Mouse (Mus musculus) B cell, adult 2 months (primary cell): ENCODE data around the gene Il9r.

Experiments
- DNase-seq, 2 experiments: peaks; one replicate each; pipeline ENCODE4 v3.0.0; 2022

Il9r gene

GRCm38 (mm10) chr11:32200075-32200601, at the start of gene Il9r:
Gene Il9r, minus strand, starts transcription at chr11:32200279.
- no peak for DNase-seq

DNA sequence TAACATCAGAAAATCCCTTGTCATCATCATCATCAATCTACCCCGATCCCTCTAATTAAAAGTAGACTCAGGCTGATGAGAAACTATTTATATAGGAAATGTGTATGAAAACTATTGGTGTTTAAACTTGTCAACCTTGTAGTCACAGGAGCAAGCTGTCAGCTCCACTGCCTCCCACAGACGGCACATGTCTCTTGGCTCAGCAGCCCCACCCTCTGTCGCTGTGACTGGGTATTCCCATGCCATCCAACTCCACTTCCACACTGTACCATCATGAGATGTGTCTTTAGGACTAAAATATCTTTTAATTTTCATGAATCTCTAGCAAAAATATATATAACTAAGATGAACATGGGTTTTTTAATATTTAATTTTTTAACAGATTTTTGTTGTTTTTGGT, 48.3 kb upstream of the Il9r start:
- no peak for DNase-seq

DNA sequence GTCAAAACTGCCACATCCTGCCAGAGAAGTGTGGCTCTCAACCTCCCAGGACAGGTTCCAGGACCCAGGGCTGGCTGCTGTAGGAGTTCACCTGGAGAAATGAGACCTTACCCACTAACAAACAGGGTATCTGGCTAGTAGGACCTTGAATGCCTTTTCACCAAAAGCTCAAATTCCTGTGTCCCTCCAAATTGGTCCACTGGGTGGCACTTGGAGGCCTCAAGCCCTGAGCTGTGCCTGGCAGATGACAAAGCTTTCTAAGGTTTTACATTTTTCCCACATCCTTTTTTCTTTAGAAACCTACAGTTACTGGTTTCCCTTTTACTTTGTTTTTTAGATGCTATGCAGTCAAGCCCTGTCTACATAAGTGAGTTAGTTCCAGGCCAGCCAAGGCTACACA, 47.0 kb upstream of the Il9r start:
- no peak for DNase-seq

- no peak for DNase-seq
These were observed 45.5 kb upstream of the Il9r start for GRCm38 (mm10) chr11:32245614-32246013.

DNA sequence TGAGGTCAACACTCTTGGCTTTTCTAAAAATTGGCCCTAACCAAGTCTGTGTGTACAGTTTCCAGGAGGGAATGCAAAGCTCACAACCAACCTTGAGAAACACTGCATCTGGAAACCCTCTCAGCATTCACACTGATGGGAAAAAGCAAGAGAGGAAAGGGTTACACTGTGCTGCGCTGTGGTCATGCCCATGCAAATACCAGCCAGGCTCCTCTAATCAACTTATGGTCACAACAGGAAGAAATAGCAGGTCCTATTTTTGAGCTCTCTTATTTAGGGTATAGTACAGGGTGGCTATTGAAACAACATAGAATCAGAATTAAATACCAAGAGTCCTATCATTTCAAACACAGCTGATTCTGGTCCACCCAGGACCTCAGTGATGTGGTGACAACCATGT, 44.5 kb upstream of the Il9r start:
- no peak for DNase-seq

GRCm38 (mm10) chr11:32244064-32244463, 44.0 kb upstream of the Il9r start:
- DNase-seq = no peak

- DNase-seq = no peak
These were observed 43.3 kb upstream of the Il9r start for GRCm38 (mm10) chr11:32243205-32243955.

GRCm38 (mm10) chr11:32242209-32242608, 42.1 kb upstream of the Il9r start:
- DNase-seq = no peak

DNA sequence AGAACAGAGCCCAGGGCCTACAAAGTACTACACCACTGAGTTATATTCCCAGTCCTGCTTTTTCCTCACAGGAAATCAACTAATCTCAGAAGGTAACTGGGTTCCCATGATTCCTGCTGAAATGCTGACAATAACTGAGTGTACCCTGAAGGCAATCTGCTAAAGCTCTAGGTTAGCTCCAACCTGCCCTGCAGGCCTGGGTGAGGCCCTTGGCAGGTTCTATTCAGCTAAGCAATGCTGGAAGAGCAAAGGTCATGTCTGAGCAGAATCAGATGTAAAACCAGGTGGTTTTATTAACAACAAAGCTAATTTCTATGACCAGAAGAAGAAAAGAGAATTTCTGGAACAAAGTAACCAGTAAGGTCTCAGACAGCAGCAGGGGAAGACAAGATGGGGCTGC, 41.3 kb upstream of the Il9r start:
- no peak for DNase-seq

DNA sequence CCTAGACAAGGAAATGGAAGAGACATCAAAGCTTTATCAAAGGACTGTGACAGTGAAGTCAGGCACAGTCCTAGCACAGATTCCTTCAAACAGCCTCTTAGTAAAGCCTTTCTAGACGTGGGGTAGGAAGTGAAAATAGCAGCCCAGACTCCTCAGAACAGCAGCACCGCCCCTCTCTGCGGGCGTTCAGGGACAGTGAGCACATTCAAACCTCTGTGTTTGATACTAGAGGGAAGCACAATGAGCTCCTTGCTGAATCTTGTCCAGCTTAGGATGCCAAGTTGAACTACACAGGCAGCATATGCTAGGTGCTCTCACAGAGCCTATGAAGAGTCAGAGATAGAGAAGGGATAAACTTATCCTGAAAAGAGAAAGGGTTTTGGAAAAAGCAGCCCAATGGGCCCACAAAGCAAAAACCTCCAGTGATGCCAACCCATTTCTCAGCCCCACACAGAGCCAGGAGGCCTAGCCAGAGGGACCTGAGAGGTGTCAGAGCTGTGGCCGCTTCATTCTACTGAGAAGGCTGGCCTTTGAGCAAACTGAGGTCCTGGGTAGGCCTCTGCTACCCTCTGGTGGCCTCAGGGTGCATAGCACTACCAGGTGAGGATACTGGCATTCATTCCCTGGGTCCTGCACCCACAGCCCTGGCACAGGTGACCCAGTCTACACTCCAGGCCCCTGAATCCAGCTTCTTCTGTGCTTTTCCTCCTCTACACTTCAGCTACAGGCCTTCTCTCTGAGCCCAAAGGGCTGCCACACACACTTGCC, 38.2 kb upstream of the Il9r start:
- peak; percentile 87 to 89 for DNase-seq

- no peak for DNase-seq
These were observed 37.3 kb upstream of the Il9r start for GRCm38 (mm10) chr11:32237411-32237795.

DNA sequence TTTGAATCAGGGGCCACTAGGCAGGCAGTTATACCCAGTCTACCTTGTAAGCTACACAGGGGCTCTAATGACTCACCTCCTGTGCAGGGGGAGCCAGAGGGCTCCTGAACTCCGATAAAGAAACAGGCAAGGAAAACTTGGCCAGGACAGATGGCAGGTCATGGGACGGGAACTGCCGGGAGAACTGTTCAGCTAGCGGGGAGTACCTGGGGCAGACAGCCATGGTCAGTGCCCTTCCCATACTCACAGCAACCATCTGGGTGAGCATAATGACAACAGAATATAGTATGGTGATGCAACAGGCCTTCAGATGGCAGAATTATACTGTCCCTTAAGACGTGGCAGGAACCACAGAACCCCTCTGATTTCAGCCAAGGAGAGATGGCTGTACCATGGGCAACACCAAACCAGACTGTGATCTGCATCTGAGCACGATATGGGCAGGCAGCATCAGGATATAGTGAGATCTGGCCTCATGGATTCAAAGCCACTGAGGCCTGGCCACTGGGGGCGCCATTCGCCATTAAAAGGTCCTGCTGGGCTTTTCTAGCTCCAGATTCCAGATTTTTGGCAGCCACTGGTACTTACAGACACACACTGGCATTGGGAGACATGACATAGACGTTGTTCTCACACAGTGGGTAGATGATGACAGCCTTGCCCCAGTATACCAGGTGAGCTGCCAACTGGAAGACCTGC, 36.8 kb upstream of the Il9r start:
- peak; percentile 58 to 67 for DNase-seq

DNA sequence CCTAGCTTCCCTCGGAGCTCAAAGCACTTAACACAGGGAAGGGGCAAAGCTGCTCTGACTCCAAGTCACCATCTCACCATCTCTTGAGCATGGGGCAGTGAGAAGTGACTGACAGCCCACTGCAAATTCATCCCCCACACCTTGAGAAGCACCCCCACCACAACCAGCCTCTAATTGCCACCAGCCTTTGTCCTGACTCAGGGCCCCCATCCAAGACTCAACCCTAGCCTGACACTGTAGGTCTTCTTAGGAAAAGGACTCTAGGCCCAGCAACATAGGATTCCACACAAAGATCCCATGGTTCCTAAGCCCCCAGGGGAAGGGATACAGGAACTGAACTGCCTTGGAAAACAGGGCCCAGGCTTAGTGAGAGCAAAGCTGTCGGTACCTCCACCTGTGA, 36.1 kb upstream of the Il9r start:
- no peak for DNase-seq

DNA sequence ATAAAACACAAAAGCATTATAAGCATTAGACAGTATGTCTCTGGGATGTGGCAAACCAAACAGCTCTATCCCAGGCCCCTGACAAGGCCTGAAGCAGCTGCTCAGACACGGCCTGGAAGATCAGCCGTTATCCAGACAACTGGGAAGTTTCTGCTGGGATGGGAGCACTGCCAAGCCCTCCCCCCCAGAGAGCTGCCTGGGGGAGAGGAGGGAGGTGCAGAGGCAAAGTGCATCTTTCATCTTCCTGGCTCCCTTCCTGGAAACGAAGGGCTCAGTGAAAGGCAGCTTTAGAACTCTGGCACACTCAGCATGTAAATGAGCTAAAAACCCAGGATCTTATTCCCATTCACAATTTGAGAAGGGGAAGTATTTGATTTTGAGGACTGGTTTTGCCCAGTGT, 35.6 kb upstream of the Il9r start:
- DNase-seq = no peak

DNA sequence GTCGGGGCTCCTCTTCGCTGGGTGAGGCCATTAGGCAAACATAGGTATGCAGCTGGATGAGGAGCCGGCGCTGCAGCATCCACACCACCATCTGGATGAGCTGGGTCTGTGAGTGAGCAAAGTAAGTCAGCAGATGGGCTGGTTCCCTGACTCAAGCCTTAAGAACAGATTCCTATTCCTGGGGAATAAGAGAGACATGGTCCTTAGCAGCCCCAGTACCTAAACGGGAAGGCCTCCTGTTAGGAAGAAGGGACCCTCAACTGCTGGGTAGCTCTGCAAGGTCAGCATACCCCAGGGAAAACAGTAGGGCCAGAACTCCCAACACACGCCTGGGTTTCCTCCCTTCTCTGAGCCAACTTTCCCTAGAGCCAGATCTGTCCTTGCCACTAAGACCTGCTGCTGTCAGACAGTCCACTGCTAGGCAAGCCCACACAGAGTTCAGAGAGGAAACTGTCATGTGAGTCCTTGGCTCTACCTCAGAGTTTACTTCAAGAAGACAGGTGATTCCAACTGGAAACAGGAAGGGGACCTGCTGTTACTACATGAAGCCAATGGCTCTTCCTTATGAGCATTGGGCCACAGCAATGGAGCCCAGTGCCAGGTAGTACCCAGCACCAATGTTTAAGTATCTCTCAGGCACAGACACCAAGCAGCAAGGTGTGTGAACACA, 34.9 kb upstream of the Il9r start:
- no peak for DNase-seq

GRCm38 (mm10) chr11:32233895-32234294, 33.8 kb upstream of the Il9r start:
- DNase-seq = no peak

DNA sequence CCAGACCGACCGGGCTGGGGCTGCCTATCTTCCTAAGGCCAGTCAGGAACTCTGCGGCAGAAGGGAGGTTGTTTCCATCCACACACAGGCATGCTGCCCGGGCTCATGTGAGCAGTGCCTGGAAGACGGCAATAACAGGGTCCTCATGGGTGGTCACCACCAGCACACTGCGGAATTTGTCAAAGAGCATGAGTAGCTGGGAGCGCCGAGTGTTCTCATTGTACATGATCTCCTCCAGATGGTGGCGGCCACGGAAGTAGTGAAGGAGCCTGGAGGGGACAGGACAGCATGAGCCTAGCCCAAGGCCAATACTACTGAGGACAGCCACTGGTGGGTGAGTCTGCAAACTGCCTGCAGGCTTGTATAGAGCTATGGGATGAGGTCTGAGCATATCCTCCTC, 32.8 kb upstream of the Il9r start:
- DNase-seq = no peak

DNA sequence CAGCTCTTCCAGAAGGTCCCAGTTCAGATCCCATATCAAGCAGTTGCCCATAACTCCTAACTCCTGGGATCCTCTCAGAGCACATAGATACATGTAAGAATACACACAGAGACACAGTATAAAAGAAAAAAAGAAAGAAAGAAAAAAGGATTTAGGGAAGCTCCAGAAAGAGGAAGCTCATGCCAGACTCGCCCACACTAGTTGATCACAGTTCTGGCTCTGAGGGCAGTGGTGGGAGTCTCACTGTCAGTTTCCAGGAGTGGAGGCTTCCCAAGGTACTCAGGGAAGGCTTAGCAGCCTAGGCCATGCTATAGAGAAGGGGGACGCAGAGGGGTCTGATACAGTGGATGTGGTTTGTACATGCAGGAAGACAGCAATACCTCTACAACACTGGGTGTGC, 31.0 kb upstream of the Il9r start:
- DNase-seq = no peak

- DNase-seq = no peak
These were observed 30.1 kb upstream of the Il9r start for GRCm38 (mm10) chr11:32230220-32230619.

DNA sequence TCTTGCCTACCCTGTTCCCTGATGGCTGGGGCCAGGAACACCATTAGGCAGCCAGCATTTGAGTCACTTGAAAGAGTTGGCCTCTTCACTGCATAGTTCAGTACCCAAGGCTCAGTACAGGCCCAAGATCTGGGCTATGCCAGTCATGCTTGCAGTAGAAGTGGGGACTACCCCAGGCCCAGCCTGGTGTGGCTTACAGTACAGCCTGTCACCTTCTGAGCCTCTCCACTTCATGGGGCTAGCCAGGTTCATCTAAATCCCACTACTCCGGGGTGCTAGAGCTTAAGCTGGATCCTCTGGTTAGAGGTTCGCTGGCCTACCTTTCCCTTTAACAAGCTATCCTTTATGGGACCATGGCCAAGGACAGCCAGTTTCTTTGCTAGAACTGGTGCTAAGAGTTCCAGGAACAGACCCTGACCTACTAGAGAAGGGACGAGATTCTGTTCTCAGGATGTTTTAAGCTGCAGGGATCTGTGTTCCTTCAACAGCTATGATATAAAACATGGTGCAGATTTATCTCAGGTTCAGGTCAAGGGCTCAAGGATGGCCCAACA, 28.3 kb upstream of the Il9r start:
- no peak for DNase-seq

- no peak for DNase-seq
These were observed 27.5 kb upstream of the Il9r start for GRCm38 (mm10) chr11:32227555-32227954.

- DNase-seq = no peak
These were observed 27.0 kb upstream of the Il9r start for GRCm38 (mm10) chr11:32227041-32227440.
